Mouse (Mus musculus) adrenal gland, postnatal 10 days (tissue): ENCODE measurements around the gene March1. TPM values are rescaled to one million over a fixed set of nuclear protein-coding genes. Genes with fewer than 3 reads are reported as not detected.
A peak's percentile ranks its signal among the peaks of the same experiment; 100 is the strongest.

Source experiments
- DNase-seq: peaks from one replicate; pipeline ENCODE4 v3.0.0; 2021; ENCODE audit warnings: mixed read lengths
- long read RNA-seq, 2 experiments: library from polyadenylated mRNA; stranded (forward); transcript quantifications; one replicate each; pipeline ENCODE4 v2.0.0; 2021
- total RNA-seq, 2 experiments: library from RNA; stranded (reverse); gene quantifications; 2 replicates each; pipeline ENCODE4 v1.2.3; 2021

Gene March1
- 1 to 10 TPM; 1.8 to 2.6 TPM for total RNA-seq
- long read RNA-seq, experiment 1, partial matches to known transcripts, result 1 of 3 reads
- long read RNA-seq, experiment 1, other reads (novel, unspliced or antisense), result 0 of 3 reads
- long read RNA-seq, experiment 2, result 0 reads

DNA sequence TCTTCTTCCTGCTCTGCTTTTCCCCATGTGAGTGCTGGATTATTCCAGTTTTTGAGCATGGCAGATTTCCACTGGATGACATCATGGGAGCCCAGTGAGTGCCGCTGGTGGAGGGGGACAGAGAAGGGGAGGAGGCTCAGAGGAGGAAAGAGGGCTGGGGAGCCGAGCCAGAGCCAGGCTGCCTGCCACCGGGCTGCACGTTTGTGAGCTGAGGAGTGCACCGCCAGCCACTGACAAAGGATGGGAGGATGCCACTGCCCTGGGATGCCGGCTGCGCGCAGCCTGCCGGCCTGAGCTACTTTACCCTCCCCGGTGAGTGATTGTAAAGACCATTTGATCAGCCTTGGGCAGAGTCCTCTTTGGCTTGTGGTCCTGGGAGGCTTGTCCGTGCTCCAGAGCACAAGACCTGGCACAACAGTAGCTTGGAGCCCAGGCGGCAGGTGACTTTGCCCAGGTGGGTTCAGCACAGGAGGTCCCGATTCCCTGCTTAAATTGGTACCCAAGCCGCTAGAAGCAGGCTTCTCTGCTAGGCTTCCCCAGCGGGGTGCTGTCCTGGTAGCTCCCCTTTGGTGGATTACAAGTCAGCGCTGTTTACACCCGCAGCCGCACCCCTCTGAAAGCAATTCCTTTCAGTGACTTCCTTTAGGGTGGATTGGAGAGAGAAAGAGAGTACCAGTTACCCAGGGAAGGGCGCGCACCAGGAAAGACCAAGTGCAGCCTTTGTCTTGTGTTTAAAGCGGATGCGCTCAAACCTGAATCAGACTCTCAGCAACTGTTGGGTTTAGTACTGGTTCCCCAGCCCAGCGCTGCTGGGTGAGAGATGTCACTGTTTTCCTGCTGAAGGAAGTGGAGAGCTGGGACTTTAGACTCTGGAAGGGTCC, at the start of gene March1:
Gene March1, plus strand, starts transcription at position 30 of the 881 bp plus-strand sequence.
- DNase-seq, result no peak

- DNase-seq, result no peak
Observed at GRCm38 (mm10) chr8:65586909-65587308, 30.8 kb upstream of the March1 start.

DNA sequence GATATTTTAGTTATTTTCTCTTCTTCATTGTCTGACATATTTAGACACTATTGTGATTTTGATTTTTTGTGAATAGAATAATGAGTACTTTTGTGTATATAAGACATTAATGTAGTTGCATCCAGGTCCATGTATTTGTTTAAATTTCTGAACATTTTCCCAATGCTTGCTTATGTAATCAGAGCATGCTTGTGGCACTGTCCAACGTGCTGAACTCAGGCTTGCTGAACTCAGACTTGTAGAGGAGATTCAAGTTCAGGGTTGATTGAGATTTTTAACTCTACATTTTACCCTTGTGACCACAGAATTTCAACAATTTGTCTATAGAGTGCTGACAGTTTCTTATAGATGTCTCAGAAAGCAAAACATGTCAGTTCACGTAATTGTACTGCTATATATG, 14.5 kb upstream of the March1 start:
- DNase-seq, result peak; percentile 26

- DNase-seq, result no peak
Observed at GRCm38 (mm10) chr8:65609509-65609908, 8.2 kb upstream of the March1 start.

DNA sequence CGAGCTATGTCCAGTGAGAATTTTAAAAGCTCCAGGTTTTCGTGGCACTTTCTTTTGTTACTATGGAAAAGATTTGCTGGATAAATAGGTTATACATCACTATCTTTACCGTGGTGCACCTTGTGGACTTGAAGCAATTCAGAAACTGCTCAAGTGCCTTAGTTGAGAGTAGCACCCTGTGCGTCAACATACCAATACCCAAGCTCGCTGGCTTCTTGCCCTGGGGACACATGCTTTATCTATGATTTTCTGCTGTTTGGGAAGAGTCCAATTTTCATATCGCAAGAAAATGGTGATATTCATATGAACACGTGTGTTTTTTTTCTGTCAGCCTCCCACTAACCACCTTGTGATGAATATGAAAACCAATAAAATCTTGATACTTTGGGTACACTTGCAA, 1.3 kb downstream of the March1 start:
- DNase-seq, result no peak

DNA sequence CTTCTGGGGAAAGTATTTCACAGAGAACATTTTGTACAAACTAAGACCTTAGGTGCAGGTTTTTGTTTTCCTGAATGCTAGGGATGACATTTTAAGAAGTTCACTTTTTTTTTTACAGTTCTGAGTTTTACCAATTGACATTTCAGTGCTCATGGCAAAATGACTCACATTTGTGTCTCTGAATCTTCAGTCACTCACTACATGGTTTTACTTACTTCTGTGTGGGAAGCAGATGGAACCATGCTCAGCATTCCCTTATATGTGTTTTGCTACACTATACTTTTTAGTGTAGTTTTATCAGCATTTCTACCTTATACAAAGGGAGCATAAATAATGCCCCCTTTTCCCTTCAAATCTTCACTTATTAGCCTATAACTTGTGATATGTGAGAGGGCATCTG, 27.2 kb downstream of the March1 start:
- no peak for DNase-seq

DNA sequence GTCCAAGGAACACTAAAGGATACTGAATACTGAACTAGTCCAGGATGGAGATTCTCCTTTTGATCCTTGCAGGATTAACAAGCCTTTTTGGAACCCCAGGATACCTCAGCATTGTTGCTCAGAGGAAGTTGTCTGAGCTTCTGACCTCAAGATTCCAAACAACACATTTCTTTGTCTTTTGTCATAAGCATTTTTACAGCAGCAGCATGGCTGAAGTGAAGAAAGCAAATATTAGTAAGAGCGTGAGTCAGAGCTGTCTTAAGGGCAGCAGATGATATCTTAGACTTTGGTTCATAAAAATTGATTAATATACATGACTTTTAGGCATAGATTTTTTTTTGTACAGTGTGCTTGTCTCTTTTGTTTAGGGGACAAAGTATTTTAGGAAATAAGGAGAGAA, 27.8 kb downstream of the March1 start:
- DNase-seq, result no peak

- no peak for DNase-seq
Observed at GRCm38 (mm10) chr8:65645945-65646344, 28.2 kb downstream of the March1 start.

GRCm38 (mm10) chr8:65655924-65656323, 38.2 kb downstream of the March1 start:
- DNase-seq, result no peak

DNA sequence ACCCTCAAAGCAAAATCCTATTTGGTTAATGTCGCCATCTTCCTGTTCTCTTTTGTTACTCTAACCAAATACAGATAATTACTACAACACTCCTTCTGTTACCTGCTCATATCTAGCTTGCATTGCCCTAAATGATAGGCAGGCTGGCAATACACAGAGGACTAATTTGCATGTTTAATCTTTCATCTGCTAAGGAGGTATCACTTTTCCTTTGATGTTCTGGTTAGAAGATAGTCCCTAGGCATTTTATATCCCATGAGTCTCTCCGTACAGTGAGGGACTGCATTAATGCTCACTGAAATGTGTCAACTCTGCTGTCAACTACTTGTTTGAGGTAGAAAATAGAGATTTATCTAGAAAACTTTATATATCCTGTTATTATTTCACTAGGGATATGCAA, 44.2 kb downstream of the March1 start:
- no peak for DNase-seq

GRCm38 (mm10) chr8:65665786-65666185, 48.1 kb downstream of the March1 start:
- no peak for DNase-seq

DNA sequence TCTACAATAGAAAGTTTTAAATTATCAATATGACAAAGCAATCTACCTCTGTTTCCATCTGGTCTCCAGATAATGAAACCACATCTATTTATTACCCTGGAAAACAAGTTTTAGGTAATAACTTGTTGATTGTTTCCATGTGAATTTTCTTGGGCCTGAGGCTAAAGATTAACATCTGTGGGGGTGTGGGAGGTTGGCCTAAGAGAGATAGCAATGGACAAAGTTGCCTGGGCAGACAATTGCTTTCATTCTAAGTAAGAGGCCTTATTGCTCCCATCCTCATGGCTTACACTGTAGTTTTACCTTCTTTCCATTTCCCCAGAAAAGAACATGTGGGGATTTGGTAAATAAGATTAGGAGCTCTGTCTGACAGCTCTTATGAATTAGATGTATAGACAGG, 125.4 kb downstream of the March1 start:
- no peak for DNase-seq

GRCm38 (mm10) chr8:65775815-65776214, 158.1 kb downstream of the March1 start:
- DNase-seq, result no peak

DNA sequence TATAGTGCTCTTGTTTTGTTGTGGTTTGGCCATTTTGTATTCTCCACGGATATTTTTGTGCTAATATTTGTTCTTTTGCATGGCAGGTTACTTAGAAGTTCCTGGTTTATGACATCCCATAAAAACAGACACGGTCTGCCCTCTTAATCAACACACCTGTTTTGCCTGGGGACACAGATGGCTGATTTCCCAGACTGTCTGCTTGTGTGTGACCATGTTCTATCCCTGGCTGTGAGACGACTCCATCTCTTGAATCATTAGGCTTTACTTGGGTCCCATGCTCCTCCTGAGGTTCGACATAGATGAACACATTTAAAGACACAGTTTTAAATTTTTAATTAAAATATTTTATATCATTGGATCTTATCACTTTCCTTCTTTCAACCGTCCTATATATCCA, 163.5 kb downstream of the March1 start:
- DNase-seq, result no peak

GRCm38 (mm10) chr8:65812971-65813370, 195.3 kb downstream of the March1 start:
- DNase-seq, result no peak

DNA sequence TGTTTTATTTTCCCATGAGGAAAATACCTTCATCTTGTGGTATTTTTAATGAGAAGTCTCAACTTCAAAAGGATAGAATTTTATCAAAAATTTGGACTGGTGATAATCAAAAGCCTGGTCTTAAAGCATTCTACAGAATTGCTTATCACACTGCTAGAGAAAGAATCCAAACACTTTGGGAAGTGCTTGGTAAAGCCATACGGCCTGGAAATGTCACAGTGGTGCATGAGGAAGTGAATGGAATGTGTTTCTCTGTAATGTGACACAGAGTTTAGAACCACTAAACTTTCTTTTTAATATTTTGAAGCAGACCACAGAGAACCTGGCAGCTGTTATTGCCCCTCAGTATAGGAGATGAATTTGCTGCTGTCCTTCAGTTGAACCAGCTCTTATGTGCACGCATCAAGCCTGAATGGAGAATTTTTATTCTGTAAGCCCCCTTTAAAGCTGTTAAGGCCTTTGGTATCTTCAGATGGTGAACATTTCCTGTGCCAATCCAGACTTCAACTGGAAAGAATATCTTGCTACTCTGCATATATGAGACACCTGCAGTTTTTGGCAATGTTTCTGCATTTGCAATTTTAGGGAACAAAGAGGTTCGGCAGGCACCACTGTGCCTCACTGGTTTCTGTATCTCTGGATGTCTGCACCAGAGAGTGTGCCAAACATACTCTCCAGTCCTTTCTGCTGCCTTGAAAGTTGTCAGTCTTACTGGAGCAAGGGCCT, 304.8 kb downstream of the March1 start:
- no peak for DNase-seq

DNA sequence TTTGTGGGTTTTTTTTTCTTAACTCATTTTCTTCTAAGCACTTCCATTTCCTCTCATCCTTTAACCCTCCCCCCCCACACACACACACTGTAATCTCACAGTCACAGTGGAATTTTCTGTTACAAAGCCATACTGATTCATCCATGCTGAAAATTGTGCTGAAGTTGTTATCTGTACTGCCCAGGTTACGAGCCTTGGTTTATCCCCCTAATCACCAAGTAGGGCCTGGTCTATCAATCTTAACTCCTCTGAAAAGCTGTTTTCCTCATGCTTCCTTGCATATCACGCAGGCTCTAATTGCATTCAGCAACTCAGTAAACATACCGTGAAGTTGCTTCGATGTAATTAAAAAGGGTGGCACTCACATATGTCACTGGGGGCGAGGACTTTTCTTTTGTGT, 339.2 kb downstream of the March1 start:
- DNase-seq, result no peak

- DNase-seq, result no peak
Observed at GRCm38 (mm10) chr8:65957492-65957891, 339.8 kb downstream of the March1 start.

DNA sequence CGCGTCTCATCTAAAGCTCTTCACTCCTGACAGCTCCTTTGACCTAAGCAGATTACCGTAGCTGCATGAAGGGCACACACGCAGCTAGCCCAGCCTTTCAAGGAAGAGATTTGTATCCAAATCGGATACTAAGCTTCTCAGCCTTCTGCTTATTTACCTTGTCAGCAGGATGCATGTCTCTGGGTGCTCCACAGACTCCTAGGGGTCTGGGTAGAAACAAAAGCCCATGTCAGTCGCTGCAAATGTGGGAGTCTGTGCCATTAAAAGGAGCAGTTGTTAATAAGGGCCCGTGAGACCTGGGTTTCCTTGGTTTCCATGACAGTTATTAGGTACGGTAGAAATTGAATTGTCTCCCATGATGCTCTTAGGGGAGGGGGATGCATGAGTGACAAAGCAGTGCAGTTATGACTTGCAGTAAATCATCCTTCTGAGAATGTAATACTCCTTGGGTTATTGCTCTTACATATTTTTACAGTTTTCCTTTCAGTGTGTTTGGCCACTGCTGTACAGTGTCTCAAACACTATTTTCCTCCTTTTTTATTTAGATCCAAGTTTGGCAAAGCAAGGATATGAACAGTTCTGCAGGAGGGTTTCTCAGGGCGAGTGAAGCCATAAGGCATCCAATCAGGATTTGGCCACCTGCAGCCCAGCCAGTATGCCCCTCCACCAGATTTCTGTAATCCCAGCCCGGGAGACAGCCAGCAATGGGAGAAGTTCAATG, 349.0 kb downstream of the March1 start:
- DNase-seq, result no peak

DNA sequence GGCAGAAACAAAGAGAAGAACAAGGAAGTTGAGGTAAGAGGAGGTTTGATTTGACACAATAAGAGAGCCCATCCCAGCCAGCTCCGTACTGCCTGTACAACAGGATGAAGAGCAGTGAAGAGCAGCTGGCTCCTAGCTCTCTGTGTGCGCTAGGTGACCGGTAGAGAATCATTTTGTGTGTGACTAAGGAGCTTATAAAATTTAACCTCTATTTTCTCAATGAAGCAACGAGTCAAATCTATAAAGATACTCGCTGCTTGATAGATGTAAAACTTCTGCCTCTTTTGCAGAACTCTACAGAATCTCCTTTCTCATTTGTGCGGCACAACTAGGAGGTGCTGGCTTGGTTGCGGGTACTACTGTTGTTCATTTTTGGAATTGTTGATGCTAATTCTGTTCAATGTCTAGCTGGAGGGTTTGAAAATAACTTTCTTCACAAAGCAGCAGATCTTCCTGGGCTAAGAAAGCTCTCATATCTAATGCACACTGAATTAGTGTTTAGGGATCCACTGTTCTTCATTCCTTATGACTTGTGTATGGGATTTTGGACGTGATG, 349.6 kb downstream of the March1 start:
- no peak for DNase-seq

DNA sequence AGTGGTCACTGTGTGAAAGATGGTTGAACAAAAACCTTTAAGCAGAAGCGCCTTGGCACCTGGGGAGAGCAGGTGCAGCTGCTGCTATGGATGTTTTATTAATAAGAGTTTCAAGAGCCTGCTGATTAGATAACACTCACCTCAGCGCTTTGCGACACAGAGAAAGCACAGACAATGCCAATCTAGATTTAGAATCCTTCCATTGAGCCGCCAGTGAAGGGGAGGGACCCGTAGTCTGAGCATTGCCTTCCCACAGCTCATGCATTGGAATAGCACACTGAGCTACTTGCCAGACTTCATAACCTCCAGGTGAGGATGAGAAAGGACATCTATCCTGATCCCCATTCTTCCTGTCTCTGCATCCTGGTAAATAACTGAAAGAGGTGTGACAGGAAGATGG, 359.2 kb downstream of the March1 start:
- DNase-seq, result no peak

- no peak for DNase-seq
Observed at GRCm38 (mm10) chr8:65982039-65982438, 364.3 kb downstream of the March1 start.
